Comparison of ENCODE assay signal across 13 mouse cellular contexts in genomic region chr14:71963389-71964169, GRCm38 (mm10).
DNase-seq lines count a peak whose midpoint lies in the region; ATAC-seq and TF ChIP-seq lines count a peak whose summit lies in the region.
"Had no signal": no experiment of that assay in that cellular context is flagged by ENCODE, and none has a peak within 500 bp of the region (broad histone marks: within the 10 kb centered on the region; RNA-seq: fewer than 3 reads in every experiment).

No protein-coding gene starts in this region.

- H3K9me3 ChIP-seq in forebrain, embryonic 14.5 days (replicated peaks; ENCODE audit: control insufficient read depth, low read length), result no peaks in the 10 kb centered on the region
- H3K9me3 ChIP-seq in hindbrain, embryonic 15.5 days, result no peaks in the 10 kb centered on the region
- H3K9me3 ChIP-seq in midbrain, postnatal 0 days (ENCODE audit: low read length), result no peaks in the 10 kb centered on the region
- H3K9me3 ChIP-seq: embryonic facial prominence, embryonic 13.5 days; megakaryocyte, embryonic 14.5 days had no signal

- no peak overlapping the region for H3K4me3 ChIP-seq in forebrain, embryonic 14.5 days (ENCODE audit: low read depth, low read length)
- no peak overlapping the region for H3K4me3 ChIP-seq in hindbrain, embryonic 15.5 days
- no peak overlapping the region for H3K4me3 ChIP-seq in midbrain, postnatal 0 days (ENCODE audit: low read depth, low read length)
- H3K4me3 ChIP-seq in layer of hippocampus, adult 2 months, result no peak overlapping the region
- H3K4me3 ChIP-seq: embryonic facial prominence, embryonic 13.5 days; megakaryocyte, embryonic 14.5 days had no signal

- peaks cover 8% of the 10 kb centered on the region for H3K4me1 ChIP-seq in forebrain, embryonic 14.5 days (ENCODE audit: control insufficient read depth, insufficient read depth, low read length)
- peaks cover 7% of the 10 kb centered on the region; the same call in 1 of the 2 replicates for H3K4me1 ChIP-seq in hindbrain, embryonic 15.5 days (replicated peaks)
- no peaks in the 10 kb centered on the region for H3K4me1 ChIP-seq in midbrain, postnatal 0 days (ENCODE audit: insufficient read depth, low read length)
- H3K4me1 ChIP-seq: embryonic facial prominence, embryonic 13.5 days; megakaryocyte, embryonic 14.5 days had no signal

- 0% methylated on average over 4 of the region's 4 CpGs for WGBS in forebrain, embryonic 14.5 days
- WGBS in hindbrain, embryonic 15.5 days, result under 1% methylated on average over 4 of the region's 4 CpGs
- WGBS in midbrain, postnatal 0 days, result 1% methylated on average over 4 of the region's 4 CpGs

- no peaks in the 10 kb centered on the region for H3K36me3 ChIP-seq in forebrain, embryonic 14.5 days (ENCODE audit: control insufficient read depth, insufficient read depth, low read length)
- H3K36me3 ChIP-seq in hindbrain, embryonic 15.5 days, result no peaks in the 10 kb centered on the region
- H3K36me3 ChIP-seq in midbrain, postnatal 0 days (ENCODE audit: insufficient read depth, low read length), result no peaks in the 10 kb centered on the region
- H3K36me3 ChIP-seq: embryonic facial prominence, embryonic 13.5 days had no signal

- DNase-seq in embryo, embryonic 10.5 days (ENCODE audit: low spot score), result peak; percentile 24
- DNase-seq in forebrain, embryonic 14.5 days (ENCODE audit: low spot score), result peak; percentile 81
- peak; percentile 54 for DNase-seq in midbrain, postnatal 0 days (ENCODE audit: low spot score)
- DNase-seq in layer of hippocampus, adult 2 months (ENCODE audit: low spot score in 2 of 2), result no peak
- DNase-seq in adrenal gland, postnatal 4 days (ENCODE audit: low spot score in 2 of 2), result no peak
- DNase-seq in urinary bladder, adult 18-20 months (ENCODE audit: low spot score in 2 of 2), result no peak
- DNase-seq: cerebellum, adult 9-10 months; kidney, adult 9 months; right cerebral cortex, postnatal 14 days had no signal

- TF ChIP-seq CTCF in midbrain, postnatal 0 days (IDR thresholded peaks at IDR 0.05), result no peak
- TF ChIP-seq CTCF in layer of hippocampus, adult 2 months (conservative IDR thresholded peaks at IDR 0.05), result no peak

- 0 out of 2 replicates have a peak, but pooled peaks cover 6% of the 10 kb centered on the region for H3K27me3 ChIP-seq in forebrain, embryonic 14.5 days (replicated peaks; ENCODE audit: control insufficient read depth, insufficient read depth, low read length)
- H3K27me3 ChIP-seq in hindbrain, embryonic 15.5 days, result no peaks in the 10 kb centered on the region
- no peaks in the 10 kb centered on the region for H3K27me3 ChIP-seq in midbrain, postnatal 0 days (ENCODE audit: insufficient read depth, low read length)
- H3K27me3 ChIP-seq: embryonic facial prominence, embryonic 13.5 days; megakaryocyte, embryonic 14.5 days had no signal

- no peak overlapping the region for H3K4me2 ChIP-seq in forebrain, embryonic 14.5 days (ENCODE audit: low read length)
- H3K4me2 ChIP-seq in hindbrain, embryonic 15.5 days, result no peak overlapping the region
- no peak overlapping the region for H3K4me2 ChIP-seq in midbrain, postnatal 0 days (ENCODE audit: low read depth, low read length, poor library complexity, severe bottlenecking)
- H3K4me2 ChIP-seq: embryonic facial prominence, embryonic 13.5 days had no signal

- H3K27ac ChIP-seq in forebrain, embryonic 14.5 days (ENCODE audit: low read depth, low read length), result no peak overlapping the region
- H3K27ac ChIP-seq in hindbrain, embryonic 15.5 days (replicated peaks), result no peak overlapping the region
- no peak overlapping the region for H3K27ac ChIP-seq in midbrain, postnatal 0 days (ENCODE audit: low read depth, low read length)
- H3K27ac ChIP-seq in layer of hippocampus, adult 2 months, result no peak overlapping the region
- H3K27ac ChIP-seq: embryonic facial prominence, embryonic 13.5 days had no signal

- H3K9ac ChIP-seq in forebrain, embryonic 14.5 days (ENCODE audit: low read length), result no peak overlapping the region
- H3K9ac ChIP-seq in hindbrain, embryonic 15.5 days, result no peak overlapping the region
- H3K9ac ChIP-seq in midbrain, postnatal 0 days (replicated peaks; ENCODE audit: low read length, poor library complexity, severe bottlenecking), result no peak overlapping the region
- H3K9ac ChIP-seq: embryonic facial prominence, embryonic 13.5 days had no signal

- ATAC-seq in forebrain, embryonic 14.5 days, result peak; percentile 91
- peak; percentile 76 for ATAC-seq in hindbrain, embryonic 15.5 days (ENCODE audit: low FRiP score, low read depth)
- ATAC-seq in midbrain, postnatal 0 days (ENCODE audit: low FRiP score), result peak; percentile 49; the same call in 1 of the 2 replicates
- ATAC-seq: CD4-positive, CD25-positive, alpha-beta regulatory T cell, adult 4 months had no signal

Comparison
In these comparisons a context has a peak if more than half of its experiments do, and no peak if none do; other contexts are left out.
1. DNase-seq: peak in embryo, embryonic 10.5 days (single experiment), forebrain, embryonic 14.5 days (single experiment) and midbrain, postnatal 0 days (single experiment); none in layer of hippocampus, adult 2 months (0 of 2), adrenal gland, postnatal 4 days (0 of 2) and urinary bladder, adult 18-20 months (0 of 2).
2. Peak in every context shown above with its lines, with median percentiles within 50 percentile points of each other: ATAC-seq.